9 mouse cellular contexts compared by ENCODE assay signal in the genomic region with DNA sequence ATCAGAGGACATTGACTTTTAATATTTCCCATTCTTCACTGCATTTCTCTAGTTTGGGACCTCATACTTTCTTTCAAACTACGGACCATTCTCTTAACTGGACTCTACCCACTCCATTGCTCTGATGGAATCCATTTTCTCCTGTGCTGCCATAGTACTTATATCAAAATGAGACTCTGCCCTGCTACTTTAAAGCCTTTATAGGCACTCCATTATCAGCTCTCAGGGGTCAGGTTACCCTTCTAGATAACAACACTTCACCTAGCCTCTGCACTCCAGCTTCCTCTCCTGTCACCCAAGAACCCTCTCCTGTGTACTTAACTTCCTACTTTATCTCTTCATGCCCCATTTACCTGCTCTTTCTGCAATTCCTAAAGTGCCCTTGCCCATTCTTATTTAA. TPM values are rescaled to one million over a fixed set of nuclear protein-coding genes. Genes with fewer than 3 reads are reported as not detected.
DNase-seq lines count a peak whose midpoint lies in the region; ATAC-seq and TF ChIP-seq lines count a peak whose summit lies in the region.
"Had no signal": no experiment of that assay in that cellular context is flagged by ENCODE, and none has a peak within 500 bp of the region (broad histone marks: within the 10 kb centered on the region; RNA-seq: fewer than 3 reads in every experiment).

No protein-coding gene starts in this region.

- no peaks in the 10 kb centered on the region for H3K9me3 ChIP-seq in heart, embryonic 14.5 days (ENCODE audit: control insufficient read depth, low read length)
- no peaks in the 10 kb centered on the region for H3K9me3 ChIP-seq in hindbrain, embryonic 13.5 days
- H3K9me3 ChIP-seq in midbrain, embryonic 11.5 days (ENCODE audit: control insufficient read depth, low read length), result no peaks in the 10 kb centered on the region

- 50% methylated on average over 1 of the region's 1 CpGs for WGBS in heart, embryonic 14.5 days
- WGBS in bone marrow, adult 2 months, result 46% methylated on average over 1 of the region's 1 CpGs
- WGBS in hindbrain, embryonic 13.5 days, result 68% methylated on average over 1 of the region's 1 CpGs
- 45% methylated on average over 1 of the region's 1 CpGs for WGBS in midbrain, embryonic 11.5 days

- H3K36me3 ChIP-seq in heart, embryonic 14.5 days (ENCODE audit: control insufficient read depth, insufficient read depth, low read length), result no peaks in the 10 kb centered on the region
- no peaks in the 10 kb centered on the region for H3K36me3 ChIP-seq in hindbrain, embryonic 13.5 days
- no peaks in the 10 kb centered on the region for H3K36me3 ChIP-seq in midbrain, embryonic 11.5 days (ENCODE audit: control insufficient read depth, insufficient read depth, low read length)

- TF ChIP-seq CTCF in bone marrow, adult 2 months (IDR thresholded peaks at IDR 0.05; ENCODE audit: control insufficient read depth, insufficient read depth, low read length), result no peak

- no peak overlapping the region for H3K27ac ChIP-seq in heart, embryonic 14.5 days (replicated peaks in 1 of 2; ENCODE audit: control insufficient read depth in 1 of 2, insufficient read depth in 1 of 2, low read depth in 2 of 2, low read length in 2 of 2)
- H3K27ac ChIP-seq in bone marrow, adult 2 months (ENCODE audit: control insufficient read depth, insufficient read depth, low read depth, low read length, poor library complexity), result no peak overlapping the region
- H3K27ac ChIP-seq in hindbrain, embryonic 13.5 days, result no peak overlapping the region
- no peak overlapping the region for H3K27ac ChIP-seq in midbrain, embryonic 11.5 days (ENCODE audit: low read depth, low read length)

- peak overlapping the region; percentile 61 for H3K4me2 ChIP-seq in heart, embryonic 14.5 days (ENCODE audit: low read length)
- H3K4me2 ChIP-seq in hindbrain, embryonic 13.5 days, result peak overlapping the region; percentile 50
- peak overlapping the region; percentile 33 for H3K4me2 ChIP-seq in midbrain, embryonic 11.5 days

- no peak for DNase-seq in heart, adult 11 months
- no peak for DNase-seq in midbrain, embryonic 11.5 days (ENCODE audit: low spot score, missing footprints)
- no peak for DNase-seq in frontal cortex, postnatal 10 days (ENCODE audit: low spot score in 2 of 2)
- no peak for DNase-seq in left cerebral cortex, adult 9 months (ENCODE audit: low spot score in 2 of 2)
- DNase-seq: gastrocnemius, postnatal 10 days had no signal

- no peak for ATAC-seq in heart, embryonic 14.5 days (ENCODE audit: insufficient number of reproducible peaks, insufficient read depth, low FRiP score, low read depth)
- no peak for ATAC-seq in hindbrain, embryonic 13.5 days (ENCODE audit: low FRiP score)
- no peak for ATAC-seq in midbrain, embryonic 11.5 days (ENCODE audit: low FRiP score)
- ATAC-seq in monocyte, adult 5-6 weeks (replicated peaks; ENCODE audit: insufficient number of reproducible peaks, low FRiP score, low TSS enrichment, poor library complexity, severe bottlenecking), result no peak

- no peaks in the 10 kb centered on the region for H3K27me3 ChIP-seq in heart, embryonic 14.5 days (ENCODE audit: control insufficient read depth, insufficient read depth, low read length)
- H3K27me3 ChIP-seq in hindbrain, embryonic 13.5 days, result no peaks in the 10 kb centered on the region
- H3K27me3 ChIP-seq in midbrain, embryonic 11.5 days (ENCODE audit: control insufficient read depth, insufficient read depth, low read length), result no peaks in the 10 kb centered on the region

- no peak for TF ChIP-seq POLR2A in bone marrow, adult 2 months (IDR thresholded peaks at IDR 0.05; ENCODE audit: borderline replicate concordance, control insufficient read depth, low read depth, low read length)

- peak overlapping the region; percentile 69 for H3K9ac ChIP-seq in heart, embryonic 14.5 days (ENCODE audit: low read length)
- H3K9ac ChIP-seq in hindbrain, embryonic 13.5 days, result no peak overlapping the region
- peak overlapping the region; percentile 67; the same call in 1 of the 2 replicates for H3K9ac ChIP-seq in midbrain, embryonic 11.5 days (ENCODE audit: low read length)

- no peaks in the 10 kb centered on the region for H3K4me1 ChIP-seq in heart, embryonic 14.5 days (ENCODE audit: control insufficient read depth in 2 of 2, insufficient read depth in 2 of 2, low read length in 2 of 2)
- H3K4me1 ChIP-seq in bone marrow, adult 2 months (ENCODE audit: control insufficient read depth, insufficient read depth, low read length), result no peaks in the 10 kb centered on the region
- no peaks in the 10 kb centered on the region for H3K4me1 ChIP-seq in hindbrain, embryonic 13.5 days (replicated peaks)
- no peaks in the 10 kb centered on the region; the same call in 1 of the 2 replicates for H3K4me1 ChIP-seq in midbrain, embryonic 11.5 days (ENCODE audit: control insufficient read depth, insufficient read depth, low read length)

- peak overlapping the region in 1 of 2 experiments; percentile 57; a peak in 2 of 4 replicates for H3K4me3 ChIP-seq in heart, embryonic 14.5 days (ENCODE audit: control insufficient read depth in 1 of 2, insufficient read depth in 1 of 2, low read depth in 1 of 2, low read length in 2 of 2)
- peak overlapping the region; percentile 82 for H3K4me3 ChIP-seq in bone marrow, adult 2 months (replicated peaks; ENCODE audit: control insufficient read depth, low read depth, low read length)
- peak overlapping the region; percentile 54 for H3K4me3 ChIP-seq in hindbrain, embryonic 13.5 days
- peak overlapping the region; percentile 51 for H3K4me3 ChIP-seq in midbrain, embryonic 11.5 days (ENCODE audit: low read depth, low read length)

RNA-seq across cellular contexts. Expression of a gene that starts 1.0 kb away (rescaled TPM):
- 91.0 and 92.2 TPM in 2 replicates for polyA plus RNA-seq in heart, embryonic 14.5 days (2014; fragmentation: Nextera tagmentation; extraction: Ambion mirVana)
- polyA plus RNA-seq in bone marrow, adult 2 months (2011; ENCODE audit: insufficient read depth, insufficient read length, low replicate concordance, missing spikeins), result 7.9 and 12.6 TPM in 2 replicates
- 24.8 and 27.8 TPM in 2 replicates for polyA plus RNA-seq in hindbrain, embryonic 13.5 days (2015; fragmentation: Nextera tagmentation; extraction: Ambion mirVana)
- polyA plus RNA-seq in midbrain, embryonic 11.5 days (2014; fragmentation: Nextera tagmentation; extraction: Ambion mirVana), result 74.2 and 81.4 TPM in 2 replicates
- 14.8 to 29.4 TPM (median 22.9 TPM) in 3 replicates for total RNA-seq in monocyte, adult 5-6 weeks (2017)
